Mouse (Mus musculus) stomach, embryonic 15.5 days (tissue): Measurements from ENCODE around the gene Ecel1. TPM values are rescaled to one million over a fixed set of nuclear protein-coding genes. Genes with fewer than 3 reads are reported as not detected.

Experiments used
- ATAC-seq: fragments of 200-750 bp; cut with Nextera tagmentation; 2 replicates; pipeline ENCODE4 v1.8.0; 2017; ENCODE audit warnings: low read depth, moderate number of reproducible peaks, moderate TSS enrichment; ENCODE audit not compliant: insufficient read depth, low FRiP score
- H3K27ac ChIP-seq: fragments of 300-500 bp; sonication (generic); 2 replicates; pipeline ENCODE4 v1.5.1; 2015; ENCODE audit warnings: mild to moderate bottlenecking, inconsistent platforms
- H3K27me3 ChIP-seq: fragments of 300-500 bp; sonication (generic); replicated peaks from 2 replicates; pipeline ENCODE4 v1.6.1; 2015; ENCODE audit warnings: inconsistent platforms
- H3K36me3 ChIP-seq: fragments of 300-500 bp; sonication (generic); 2 replicates; pipeline ENCODE4 v1.6.1; 2015; ENCODE audit warnings: inconsistent platforms
- H3K4me1 ChIP-seq: fragments of 300-500 bp; sonication (generic); 2 replicates; pipeline ENCODE4 v1.6.1; 2015; ENCODE audit warnings: inconsistent platforms
- H3K4me2 ChIP-seq: fragments of 300-500 bp; sonication (generic); 2 replicates; pipeline ENCODE4 v1.6.1; 2015; ENCODE audit warnings: mild to moderate bottlenecking, inconsistent platforms
- H3K4me3 ChIP-seq: fragments of 300-500 bp; sonication (generic); replicated peaks from 2 replicates; pipeline ENCODE4 v1.5.1; 2015; ENCODE audit warnings: inconsistent platforms
- H3K9ac ChIP-seq: fragments of 300-500 bp; sonication (generic); 2 replicates; pipeline ENCODE4 v1.6.1; 2015; ENCODE audit warnings: inconsistent platforms
- H3K9me3 ChIP-seq: fragments of 300-500 bp; sonication (generic); 2 replicates; pipeline ENCODE4 v1.6.1; 2016; ENCODE audit warnings: inconsistent platforms
- WGBS: fragments of 180-500 bp; shearing (Covaris S2); methylation state at CpG from one replicate; pipeline ENCODE4 v1.1.7; 2015; 5-methylcytosine and 5-hydroxymethylcytosine counted together
- polyA plus RNA-seq: library from polyadenylated mRNA; unstranded; fragments of >200 nt; fragmentation: Nextera tagmentation; extraction: Ambion mirVana; gene quantifications from 2 replicates; pipeline ENCODE4 v1.2.1, GENCODE M21; 2015

Gene Ecel1
- polyA plus RNA-seq, 1 experiment from 2014 or later: 6.3 TPM

DNA sequence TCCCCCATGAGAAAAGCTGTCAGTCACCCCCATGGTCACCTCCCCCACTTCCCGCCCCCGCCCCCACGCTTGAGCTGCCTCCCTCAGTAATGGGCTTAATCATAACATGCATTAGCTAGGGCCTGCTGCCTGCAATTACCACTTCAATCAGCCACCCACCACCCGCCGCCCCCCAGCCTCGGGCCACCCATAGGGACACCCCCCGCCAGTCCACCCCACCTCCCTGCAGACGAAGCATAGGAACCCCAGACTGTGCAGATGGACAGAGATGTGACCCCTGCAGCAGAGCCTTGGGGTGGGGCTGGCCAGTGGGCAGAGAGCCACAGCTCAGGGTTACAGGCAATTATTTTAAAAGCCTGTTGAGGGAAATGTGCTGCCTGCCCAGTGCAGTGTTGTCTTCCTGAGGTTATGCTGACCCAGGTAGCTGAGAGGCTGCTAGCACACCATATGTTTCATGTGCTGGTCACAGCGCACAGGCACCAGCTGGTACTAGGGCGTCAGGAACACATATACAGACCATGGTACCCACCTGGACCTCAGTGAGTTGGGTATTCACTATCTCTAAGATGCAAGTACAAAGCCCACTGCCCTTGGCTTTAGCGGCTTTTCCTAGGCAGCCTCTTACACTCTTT lies 8.0 kb upstream of the Ecel1 start:
- whole genome bisulfite sequencing: 33% methylated on average over 11 of the region's 11 CpGs
- Histone ChIP-seq H3K27me3 (peaks cover 21% of the 10 kb centered on the region; the same call in 1 of the 2 replicates), H3K36me3 (no peaks in the 10 kb centered on the region), H3K4me1 (no peaks in the 10 kb centered on the region), H3K27ac (no peak overlapping the region), H3K4me3 (no peak overlapping the region), H3K9me3 (no peaks in the 10 kb centered on the region), H3K4me2 (no peak overlapping the region), H3K9ac (no peak overlapping the region)
- no peak for ATAC-seq

DNA sequence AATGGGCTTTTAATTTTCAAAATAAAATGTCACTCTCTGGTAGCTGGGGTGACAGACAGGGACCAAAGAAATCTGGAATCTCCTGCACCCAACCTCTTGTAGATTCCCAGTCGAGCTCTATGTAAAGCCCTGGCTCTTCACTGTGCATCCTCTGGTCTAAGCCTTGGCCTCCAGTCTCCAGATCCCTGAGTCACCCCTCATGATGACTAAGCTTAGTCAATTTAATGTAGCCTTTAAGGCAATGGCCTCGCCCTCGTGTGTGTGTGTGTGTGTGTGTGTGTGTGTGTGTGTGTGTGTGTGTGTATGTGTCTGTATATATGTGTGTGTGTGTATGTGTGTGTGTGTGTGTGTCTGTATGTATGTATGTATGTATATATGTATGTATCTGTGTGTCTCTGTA lies 3.1 kb upstream of the Ecel1 start:
- Histone ChIP-seq H3K4me2 (no peak overlapping the region), H3K9ac (no peak overlapping the region), H3K4me3 (no peak overlapping the region), H3K4me1 (peaks cover 19% of the 10 kb centered on the region), H3K9me3 (no peaks in the 10 kb centered on the region), H3K27ac (no peak overlapping the region), H3K27me3 (peaks cover 53% of the 10 kb centered on the region), H3K36me3 (no peaks in the 10 kb centered on the region)
- ATAC-seq: no peak
- WGBS: 74% methylated on average over 3 of the region's 3 CpGs

DNA sequence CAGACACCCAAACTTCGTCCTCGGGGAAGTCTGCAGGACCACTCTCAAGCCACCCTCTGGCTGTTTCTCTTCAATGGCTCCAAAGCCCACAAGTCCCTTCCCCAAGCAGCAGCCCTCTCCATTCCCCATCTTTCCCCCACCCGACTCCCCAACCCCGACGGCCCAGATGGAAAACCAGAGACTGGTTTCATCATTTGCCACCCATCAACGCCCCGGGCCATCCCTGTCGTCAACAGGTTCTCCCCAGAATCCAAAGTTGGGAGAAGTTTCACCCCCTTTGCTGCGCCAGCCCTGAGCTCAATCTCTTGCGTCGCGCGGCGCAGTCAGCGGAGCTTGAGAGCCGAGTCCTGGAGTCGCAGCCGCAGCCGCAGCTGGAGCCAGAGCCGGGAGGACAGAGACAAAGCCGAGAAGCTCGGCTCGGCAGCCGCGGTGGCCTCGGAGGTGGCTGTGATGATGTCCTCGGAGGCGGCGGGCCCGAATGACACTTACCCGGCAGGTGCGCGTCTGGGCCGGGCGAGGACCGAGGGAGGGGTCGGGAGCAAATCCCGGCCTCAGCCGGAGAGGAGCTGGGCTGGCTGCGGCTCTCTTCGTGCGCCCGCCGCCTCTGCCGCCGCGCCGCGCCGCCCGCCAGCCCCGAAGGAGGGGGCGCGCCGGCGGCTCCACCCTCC lies 656 bp downstream of the Ecel1 start:
- H3K27ac ChIP-seq: no peak overlapping the region
- H3K4me3 ChIP-seq: peak overlapping the region; percentile 35
- H3K9ac ChIP-seq: no peak overlapping the region
- under 1% methylated on average over 55 of the region's 56 CpGs for WGBS
- H3K4me2 ChIP-seq: peak overlapping the region; percentile 74
- H3K4me1 ChIP-seq: peaks cover 27% of the 10 kb centered on the region
- H3K27me3 ChIP-seq: peaks cover 89% of the 10 kb centered on the region
- ATAC-seq: no peak
- no peaks in the 10 kb centered on the region for H3K9me3 ChIP-seq
- H3K36me3 ChIP-seq: no peaks in the 10 kb centered on the region

DNA sequence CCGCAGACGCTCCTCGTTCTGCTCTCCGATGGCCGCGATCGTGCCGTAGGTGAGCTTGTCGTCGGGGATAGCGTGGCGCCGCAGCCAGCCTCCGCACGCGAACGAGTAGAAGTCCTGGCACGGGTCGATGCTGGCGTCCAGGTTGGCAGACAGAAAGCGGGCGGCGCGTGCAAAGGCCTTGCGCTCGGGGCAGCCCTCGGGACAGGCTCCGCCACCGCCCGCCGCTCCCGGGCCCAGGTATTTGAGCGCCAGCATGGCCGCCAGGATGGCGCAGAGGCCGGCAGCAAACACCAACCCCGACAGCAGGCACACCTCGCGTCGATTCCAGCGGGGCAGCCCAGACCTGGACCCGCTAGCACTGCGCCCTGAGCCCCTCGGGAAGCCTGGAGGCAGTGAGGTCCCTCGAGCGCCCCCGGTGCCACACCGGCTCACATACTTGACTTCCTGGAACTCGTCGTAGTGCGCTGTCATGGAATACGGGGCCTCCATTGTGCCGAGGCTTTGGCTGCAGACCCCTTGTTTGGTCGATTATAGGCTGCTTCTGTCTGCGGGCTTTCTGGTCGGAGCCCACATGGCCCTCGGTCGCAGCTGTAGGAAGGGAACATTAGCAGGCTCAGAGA lies 1.7 kb downstream of the Ecel1 start:
- H3K27me3 ChIP-seq: peaks cover 91% of the 10 kb centered on the region
- peak overlapping the region; percentile 38 for H3K4me3 ChIP-seq
- H3K4me1 ChIP-seq: peaks cover 27% of the 10 kb centered on the region
- H3K9ac ChIP-seq: no peak overlapping the region
- H3K9me3 ChIP-seq: no peaks in the 10 kb centered on the region
- 2% methylated on average over 58 of the region's 58 CpGs for WGBS
- no peak overlapping the region for H3K27ac ChIP-seq
- H3K36me3 ChIP-seq: no peaks in the 10 kb centered on the region
- no peak for ATAC-seq
- H3K4me2 ChIP-seq: peak overlapping the region; percentile 74

DNA sequence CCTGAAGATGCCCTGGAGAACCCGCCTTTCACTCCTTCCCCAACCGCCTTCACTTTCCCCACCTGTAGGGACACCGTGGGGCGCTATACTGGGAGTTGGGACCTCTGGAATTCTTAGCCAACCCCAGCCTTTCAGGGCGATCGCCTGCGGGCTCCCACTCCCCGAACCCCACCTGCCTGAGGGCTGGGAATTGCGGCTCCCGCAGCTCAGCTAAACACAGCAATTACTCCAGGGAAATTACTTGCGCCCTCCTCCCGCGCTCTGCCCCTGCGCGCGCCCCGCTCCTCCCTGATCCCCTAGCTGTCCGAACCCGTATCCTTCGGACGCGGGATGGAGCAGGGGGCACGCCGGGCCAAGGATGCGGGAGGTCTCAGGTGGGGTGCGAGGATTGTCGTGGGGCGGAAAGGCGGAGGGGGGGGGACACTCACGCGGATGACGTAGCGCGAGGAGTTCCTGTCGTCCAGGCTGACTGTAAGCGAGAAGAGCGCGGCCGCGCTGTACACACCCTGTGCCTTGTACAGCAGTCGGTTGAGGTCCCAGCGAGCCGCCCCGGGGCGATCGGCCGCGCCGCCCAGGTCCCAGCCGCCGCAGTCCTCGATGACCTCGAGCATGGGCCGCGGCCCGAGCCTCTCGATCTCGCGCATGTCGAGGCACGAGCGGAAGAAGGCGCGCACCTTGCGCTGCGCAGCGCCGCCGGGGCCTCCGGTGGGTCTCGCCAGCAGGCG lies 2.4 kb downstream of the Ecel1 start:
- Histone ChIP-seq H3K9me3 (no peaks in the 10 kb centered on the region), H3K27me3 (peaks cover 91% of the 10 kb centered on the region), H3K9ac (no peak overlapping the region), H3K4me2 (peak overlapping the region; percentile 74), H3K27ac (no peak overlapping the region), H3K4me3 (peak overlapping the region; percentile 38), H3K4me1 (peaks cover 27% of the 10 kb centered on the region), H3K36me3 (no peaks in the 10 kb centered on the region)
- ATAC-seq: no peak
- 1% methylated on average over 69 of the region's 72 CpGs for WGBS

DNA sequence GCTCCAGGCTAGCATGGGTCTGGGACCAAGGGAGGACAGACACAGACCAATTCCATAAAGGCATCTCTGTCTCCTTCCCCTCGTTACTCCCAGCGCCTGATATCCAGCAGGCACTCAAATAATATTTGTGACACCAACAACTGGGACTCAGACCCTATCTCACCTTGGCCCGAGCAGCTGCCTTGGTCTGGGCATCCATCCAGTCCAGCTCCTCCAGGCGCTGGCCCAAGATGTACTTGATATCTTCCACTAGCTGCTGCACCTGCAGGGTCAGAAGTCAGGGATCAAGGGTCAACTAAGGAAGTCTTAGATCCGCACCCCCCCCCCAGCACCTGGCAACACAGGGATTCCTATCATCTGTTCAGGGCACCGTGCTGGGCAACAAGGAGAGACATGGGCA lies 5.0 kb downstream of the Ecel1 start:
- H3K9me3 ChIP-seq: no peaks in the 10 kb centered on the region
- peaks cover 26% of the 10 kb centered on the region for H3K4me1 ChIP-seq
- H3K9ac ChIP-seq: no peak overlapping the region
- ATAC-seq: no peak
- H3K36me3 ChIP-seq: no peaks in the 10 kb centered on the region
- 70% methylated on average over 6 of the region's 6 CpGs for WGBS
- no peak overlapping the region for H3K4me3 ChIP-seq
- H3K4me2 ChIP-seq: no peak overlapping the region
- H3K27ac ChIP-seq: no peak overlapping the region
- peaks cover 66% of the 10 kb centered on the region for H3K27me3 ChIP-seq

DNA sequence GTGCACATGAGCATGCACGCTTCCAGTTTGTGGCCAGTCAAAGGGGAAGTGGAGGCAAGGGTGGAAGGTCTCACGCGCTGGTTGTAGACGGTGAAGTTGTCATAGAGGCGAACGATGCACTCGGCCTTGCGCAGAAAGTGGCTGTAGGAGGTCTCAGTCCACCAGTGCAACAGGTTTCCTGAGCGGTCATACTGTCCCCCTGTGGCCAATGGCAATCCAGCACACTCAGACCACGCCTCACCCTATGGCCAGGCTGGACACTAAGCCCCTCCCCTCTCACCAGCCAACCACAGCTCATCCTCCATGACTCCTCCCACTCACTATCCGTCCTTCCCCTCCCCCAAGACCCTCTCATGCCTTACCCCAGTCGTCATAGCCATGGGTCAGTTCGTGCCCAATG lies 6.9 kb downstream of the Ecel1 start:
- 46% methylated on average over 13 of the region's 13 CpGs for WGBS
- Histone ChIP-seq H3K9ac (no peak overlapping the region), H3K9me3 (no peaks in the 10 kb centered on the region), H3K4me3 (no peak overlapping the region), H3K27ac (no peak overlapping the region), H3K4me1 (peaks cover 8% of the 10 kb centered on the region), H3K4me2 (no peak overlapping the region), H3K27me3 (peaks cover 48% of the 10 kb centered on the region), H3K36me3 (no peaks in the 10 kb centered on the region)
- ATAC-seq: no peak

DNA sequence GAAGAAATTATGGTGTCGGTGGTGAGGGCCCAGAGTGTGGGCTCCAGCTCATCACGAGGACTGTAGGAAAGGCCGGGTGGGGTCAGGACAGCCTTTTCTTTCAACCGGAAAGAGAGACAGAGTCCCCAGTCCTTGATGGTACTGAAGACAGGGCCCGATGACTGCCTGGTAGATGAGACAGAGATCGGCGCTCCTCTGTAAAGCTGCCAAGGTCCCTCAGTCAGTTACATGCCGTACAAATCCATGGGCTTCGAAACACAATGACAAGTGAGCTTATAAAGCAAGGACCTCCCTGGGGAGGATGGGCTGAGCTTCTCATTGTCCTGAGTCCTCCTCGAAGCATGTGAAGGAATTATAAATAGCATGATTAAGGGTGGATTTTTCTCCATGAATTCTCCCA lies 13.2 kb downstream of the Ecel1 start:
- Histone ChIP-seq H3K4me2 (no peak overlapping the region), H3K9ac (no peak overlapping the region), H3K27ac (no peak overlapping the region), H3K27me3 (no peaks in the 10 kb centered on the region), H3K4me3 (no peak overlapping the region), H3K4me1 (no peaks in the 10 kb centered on the region), H3K9me3 (no peaks in the 10 kb centered on the region), H3K36me3 (no peaks in the 10 kb centered on the region)
- ATAC-seq: no peak
- 68% methylated on average over 10 of the region's 10 CpGs for WGBS

DNA sequence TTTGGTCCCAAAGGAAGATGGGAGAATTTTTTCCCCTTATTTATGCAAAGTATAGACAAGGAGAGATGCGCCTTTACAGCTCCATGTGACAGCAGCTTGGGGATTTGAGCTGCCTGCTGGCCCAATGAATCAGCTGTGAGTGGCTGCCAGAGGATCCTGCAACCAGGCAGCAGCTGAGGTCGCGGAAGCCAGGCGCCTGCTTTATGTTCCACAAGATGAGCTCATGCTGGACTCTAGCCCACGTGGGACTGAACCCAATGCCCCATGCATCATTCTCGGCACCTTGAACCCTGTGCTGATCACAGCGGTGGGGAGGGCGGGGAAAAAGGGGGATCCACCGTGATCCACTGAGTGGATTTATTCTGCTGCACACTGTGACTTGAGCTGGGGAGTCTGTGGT lies 13.9 kb downstream of the Ecel1 start:
- H3K36me3 ChIP-seq: no peaks in the 10 kb centered on the region
- no peak overlapping the region for H3K27ac ChIP-seq
- H3K4me2 ChIP-seq: no peak overlapping the region
- no peaks in the 10 kb centered on the region for H3K4me1 ChIP-seq
- H3K9me3 ChIP-seq: no peaks in the 10 kb centered on the region
- WGBS: 46% methylated on average over 9 of the region's 9 CpGs
- H3K4me3 ChIP-seq: no peak overlapping the region
- no peak for ATAC-seq
- H3K9ac ChIP-seq: no peak overlapping the region
- H3K27me3 ChIP-seq: no peaks in the 10 kb centered on the region

DNA sequence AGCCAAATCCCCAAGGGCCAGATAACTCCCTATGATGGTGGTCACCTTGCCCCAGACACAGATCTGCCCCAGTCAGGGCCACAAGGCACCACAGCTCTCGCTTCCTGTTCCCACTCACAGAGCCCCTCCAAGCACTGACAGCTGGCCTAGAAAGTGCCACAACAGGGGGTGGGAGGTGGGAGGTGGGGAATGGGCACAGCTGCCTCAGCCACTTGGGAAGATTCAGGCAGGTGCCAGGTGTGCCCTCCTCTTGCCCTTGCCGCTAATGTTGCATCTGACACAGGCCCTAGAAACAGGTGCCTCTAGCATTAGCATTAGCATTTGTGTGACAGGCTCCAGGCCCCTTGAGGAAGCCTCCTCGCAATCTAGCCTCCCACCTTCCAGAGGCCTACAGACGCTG lies 14.8 kb downstream of the Ecel1 start:
- H3K9me3 ChIP-seq: no peaks in the 10 kb centered on the region
- no peak for ATAC-seq
- H3K9ac ChIP-seq: no peak overlapping the region
- H3K4me3 ChIP-seq: no peak overlapping the region
- WGBS: 86% methylated on average over 4 of the region's 4 CpGs
- no peak overlapping the region for H3K27ac ChIP-seq
- H3K4me1 ChIP-seq: no peaks in the 10 kb centered on the region
- no peak overlapping the region for H3K4me2 ChIP-seq
- H3K27me3 ChIP-seq: no peaks in the 10 kb centered on the region
- no peaks in the 10 kb centered on the region for H3K36me3 ChIP-seq

DNA sequence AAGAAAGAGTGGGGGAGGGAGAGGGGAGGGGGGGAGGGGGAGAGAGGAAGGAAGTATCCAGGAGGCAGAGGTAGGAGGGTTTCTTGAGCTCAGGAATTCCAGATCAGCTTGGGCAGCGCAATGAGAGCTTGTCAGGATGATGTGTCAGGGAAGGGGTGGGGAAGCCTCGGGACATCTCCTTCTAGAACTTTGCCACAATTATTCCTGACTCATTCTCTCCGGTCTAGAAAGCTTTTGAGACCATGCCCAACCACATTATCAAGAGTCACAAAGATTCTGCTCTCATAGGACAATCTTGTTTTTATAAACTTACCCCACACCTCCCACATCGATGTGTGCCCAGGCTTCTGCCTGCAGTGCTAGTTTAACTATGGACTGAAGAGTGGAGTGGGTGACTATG lies 24.5 kb downstream of the Ecel1 start:
- Histone ChIP-seq H3K27me3 (peaks cover 25% of the 10 kb centered on the region), H3K36me3 (no peaks in the 10 kb centered on the region), H3K9me3 (no peaks in the 10 kb centered on the region), H3K9ac (no peak overlapping the region), H3K4me1 (no peaks in the 10 kb centered on the region), H3K4me2 (no peak overlapping the region), H3K27ac (no peak overlapping the region), H3K4me3 (no peak overlapping the region)
- ATAC-seq: no peak
- 76% methylated on average over 4 of the region's 4 CpGs for WGBS
